Mouse (Mus musculus) cerebellum, adult 2 months (tissue): ENCODE measurements around the gene Ccdc136.

Experiments
- CTCF ChIP-seq: fragments of 200-500 bp; IDR thresholded peaks from 2 replicates; pipeline ENCODE4 v1.5.1; 2011; ENCODE audit warnings: low read depth, mild to moderate bottlenecking, control low read depth, low read length, moderate library complexity, borderline replicate concordance; ENCODE audit not compliant: insufficient read depth
- POLR2A ChIP-seq: fragments of 200-500 bp; IDR thresholded peaks from 2 replicates; pipeline ENCODE4 v1.6.1; 2011; ENCODE audit warnings: low read length, control low read depth, borderline replicate concordance; ENCODE audit not compliant: insufficient read depth

- no peak for TF ChIP-seq CTCF
- no peak for TF ChIP-seq POLR2A
Observed at GRCm38 (mm10) chr6:29463388-29463787, 67.3 kb downstream of the Ccdc136 start.
